Mouse (Mus musculus) CH12.LX (cell line): ENCODE measurements around the gene Ythdf1. TPM values are rescaled to one million over a fixed set of nuclear protein-coding genes. Genes with fewer than 3 reads are reported as not detected.

Experiments
- DNase-seq: peaks from one replicate; pipeline ENCODE4 v3.0.0-alpha.2; 2013; ENCODE audit errors: extremely low read depth
- H3K27ac ChIP-seq: 2 replicates; pipeline ENCODE4 v1.5.1; 2012; ENCODE audit warnings: low read depth, mild to moderate bottlenecking, control low read depth, moderate library complexity; ENCODE audit not compliant: insufficient read depth
- H3K27me3 ChIP-seq: replicated peaks from 2 replicates; pipeline ENCODE3; 2012; ENCODE audit warnings: inconsistent platforms
- H3K36me3 ChIP-seq, 2 experiments: replicated peaks in 1 of 2; 2 replicates each; pipeline versions ENCODE3 to v1.6.1; 2012; ENCODE audit warnings: inconsistent platforms in 1 of 2, low read length in 1 of 2, mild to moderate bottlenecking in 1 of 2, mixed read lengths in 1 of 2, moderate library complexity in 1 of 2; ENCODE audit not compliant: control insufficient read depth in 1 of 2, insufficient read depth in 1 of 2
- H3K4me1 ChIP-seq, 2 experiments: 2 replicates each; pipeline ENCODE4 v1.6.1; 2012; ENCODE audit warnings: inconsistent platforms in 1 of 2, moderate library complexity in 1 of 2; ENCODE audit not compliant: insufficient read depth in 2 of 2, control insufficient read depth in 1 of 2
- H3K4me2 ChIP-seq: 2 replicates; pipeline ENCODE4 v1.6.1; 2012; ENCODE audit warnings: low read depth, mild to moderate bottlenecking, control low read depth; ENCODE audit not compliant: poor library complexity, insufficient read depth, severe bottlenecking
- H3K4me3 ChIP-seq, 3 experiments: fragments of 150-350 bp in 1 of 3; sonication (generic) in 1 of 3; replicated peaks in 1 of 3; 2 replicates each; pipeline versions ENCODE3 to v1.5.1; 2011 to 2012; ENCODE audit warnings: low read depth in 2 of 3, low read length in 2 of 3, mild to moderate bottlenecking in 2 of 3, moderate library complexity in 2 of 3, control low read depth in 1 of 3, improper control_type of control experiment in 1 of 3, inconsistent platforms in 1 of 3, mixed read lengths in 1 of 3; ENCODE audit not compliant: poor library complexity in 1 of 3
- H3K79me2 ChIP-seq: replicated peaks from 2 replicates; pipeline ENCODE4 v1.6.1; 2012; ENCODE audit warnings: mild to moderate bottlenecking, moderate library complexity; ENCODE audit not compliant: control insufficient read depth, poor library complexity, insufficient read depth, severe bottlenecking; ENCODE audit errors: extremely low read depth
- H3K9ac ChIP-seq: 2 replicates; pipeline ENCODE4 v1.6.1; 2012; ENCODE audit warnings: low read depth, mild to moderate bottlenecking, control low read depth, moderate library complexity; ENCODE audit not compliant: insufficient read depth
- H3K9me3 ChIP-seq: replicated peaks from 2 replicates; pipeline ENCODE3; 2012; ENCODE audit warnings: low read length, inconsistent platforms, mixed read lengths
- BHLHE40 ChIP-seq: IDR thresholded peaks from 2 replicates; pipeline ENCODE4 v1.6.1; 2011; ENCODE audit warnings: mild to moderate bottlenecking, low read depth, low read length, improper control_type of control experiment
- CHD2 ChIP-seq: IDR thresholded peaks from 2 replicates; pipeline ENCODE4 v1.6.1; 2011; ENCODE audit warnings: low read length, improper control_type of control experiment
- CTCF ChIP-seq, 2 experiments: IDR thresholded peaks in 1 of 2; conservative IDR thresholded peaks in 1 of 2; 2 replicates each; pipeline ENCODE4 v1.5.1; 2011 to 2012; ENCODE audit warnings: low read depth in 2 of 2, low read length in 2 of 2, improper control_type of control experiment in 1 of 2, inconsistent platforms in 1 of 2, mild to moderate bottlenecking in 1 of 2, moderate library complexity in 1 of 2
- ELF1 ChIP-seq: IDR thresholded peaks from 2 replicates; pipeline ENCODE4 v1.6.1; 2014; ENCODE audit warnings: low read depth, mild to moderate bottlenecking, inconsistent platforms, low read length, improper control_type of control experiment
- GABPA ChIP-seq: IDR thresholded peaks from 2 replicates; pipeline ENCODE4 v1.6.1; 2012; ENCODE audit warnings: low read depth, low read length, improper control_type of control experiment, inconsistent platforms; ENCODE audit not compliant: insufficient replicate concordance
- HCFC1 ChIP-seq: IDR thresholded peaks from 2 replicates; pipeline ENCODE4 v1.6.1; 2012; ENCODE audit warnings: low read depth, mild to moderate bottlenecking, inconsistent platforms, low read length, improper control_type of control experiment
- IRF4 ChIP-seq: IDR thresholded peaks from 2 replicates; pipeline ENCODE4 v1.6.1; 2014; ENCODE audit warnings: low read depth, mild to moderate bottlenecking, inconsistent platforms, low read length, improper control_type of control experiment
- JUND ChIP-seq: conservative IDR thresholded peaks from 2 replicates; pipeline ENCODE4 v1.6.1; 2011; ENCODE audit warnings: low read depth, low read length, improper control_type of control experiment
- MAFK ChIP-seq: IDR thresholded peaks from 2 replicates; pipeline ENCODE4 v1.6.1; 2011; ENCODE audit warnings: low read length, improper control_type of control experiment; ENCODE audit not compliant: insufficient replicate concordance
- MEF2A ChIP-seq: IDR thresholded peaks from 2 replicates; pipeline ENCODE4 v1.6.1; 2014; ENCODE audit warnings: low read depth, mild to moderate bottlenecking, inconsistent platforms, low read length, improper control_type of control experiment, borderline replicate concordance
- MXI1 ChIP-seq: IDR thresholded peaks from 2 replicates; pipeline ENCODE4 v1.6.1; 2011; ENCODE audit warnings: mild to moderate bottlenecking, low read depth, low read length, improper control_type of control experiment
- MYC ChIP-seq: IDR thresholded peaks from 2 replicates; pipeline ENCODE4 v1.6.1; 2011; ENCODE audit warnings: low read depth, mild to moderate bottlenecking, improper control_type of control experiment, low read length
- NELFE ChIP-seq: IDR thresholded peaks from 2 replicates; pipeline ENCODE4 v1.6.1; 2011; ENCODE audit warnings: low read depth, low read length, improper control_type of control experiment
- NRF1 ChIP-seq: IDR thresholded peaks from 2 replicates; pipeline ENCODE4 v1.6.1; 2014; ENCODE audit warnings: low read depth, mild to moderate bottlenecking, inconsistent platforms, low read length, improper control_type of control experiment, moderate library complexity
- PAX5 ChIP-seq: IDR thresholded peaks from 2 replicates; pipeline ENCODE4 v1.6.1; 2012; ENCODE audit warnings: low read length, inconsistent platforms, mixed read lengths
- POLR2AphosphoS2 ChIP-seq: IDR thresholded peaks from 2 replicates; pipeline ENCODE4 v1.6.1; 2011; ENCODE audit warnings: low read depth, low read length, improper control_type of control experiment
- RAD21 ChIP-seq: IDR thresholded peaks from 2 replicates; pipeline ENCODE4 v1.6.1; 2011; ENCODE audit warnings: low read depth, mild to moderate bottlenecking, low read length, improper control_type of control experiment, moderate library complexity
- RCOR1 ChIP-seq: conservative IDR thresholded peaks from 2 replicates; pipeline ENCODE4 v1.6.1; 2012; ENCODE audit warnings: low read depth, mild to moderate bottlenecking, inconsistent platforms, low read length, improper control_type of control experiment
- SIN3A ChIP-seq: IDR thresholded peaks from 2 replicates; pipeline ENCODE4 v1.6.1; 2012; ENCODE audit warnings: low read length, improper control_type of control experiment, inconsistent platforms
- SMC3 ChIP-seq: IDR thresholded peaks from 2 replicates; pipeline ENCODE4 v1.6.1; 2011; ENCODE audit warnings: low read depth, low read length, improper control_type of control experiment
- TBP ChIP-seq: conservative IDR thresholded peaks from 2 replicates; pipeline ENCODE4 v1.6.1; 2011; ENCODE audit warnings: low read depth, low read length, improper control_type of control experiment
- TCF12 ChIP-seq: IDR thresholded peaks from 2 replicates; pipeline ENCODE4 v1.6.1; 2014; ENCODE audit warnings: low read depth, mild to moderate bottlenecking, inconsistent platforms, low read length, improper control_type of control experiment
- UBTF ChIP-seq: IDR thresholded peaks from 2 replicates; pipeline ENCODE4 v1.6.1; 2012; ENCODE audit warnings: low read depth, mild to moderate bottlenecking, inconsistent platforms, low read length, improper control_type of control experiment, moderate library complexity
- USF2 ChIP-seq: conservative IDR thresholded peaks from 2 replicates; pipeline ENCODE4 v1.6.1; 2011; ENCODE audit warnings: low read depth, low read length, improper control_type of control experiment
- ZKSCAN1 ChIP-seq: IDR thresholded peaks from 2 replicates; pipeline ENCODE4 v1.6.1; 2012; ENCODE audit warnings: low read depth, inconsistent platforms, low read length, improper control_type of control experiment, borderline replicate concordance
- ZMIZ1 ChIP-seq: IDR thresholded peaks from 2 replicates; pipeline ENCODE4 v1.6.1; 2012; ENCODE audit warnings: low read depth, mild to moderate bottlenecking, inconsistent platforms, low read length, improper control_type of control experiment
- ZNF384 ChIP-seq: IDR thresholded peaks from 2 replicates; pipeline ENCODE4 v1.6.1; 2012; ENCODE audit warnings: low read depth, low read length, improper control_type of control experiment, inconsistent platforms
- dilution Hi-C: fragments of 300-500 bp; cut with MboI; formaldehyde crosslinking; loops from 2 replicates; pipeline ENCODE4 v1.14.3; 2020; ENCODE audit warnings: low sequenced_read_pairs; ENCODE audit not compliant: extremely low pct_unique_long_range_greater_than_20kb, extremely low pct_ligation_motif_present
- in situ Hi-C: fragments of 300-500 bp; cut with MboI; formaldehyde crosslinking; loops from 3 replicates; pipeline ENCODE4 v1.14.3; 2019; ENCODE audit warnings: low sequenced_read_pairs, low pct_ligation_motif_present, low pct_unique_long_range_greater_than_20kb, mixed read lengths
- polyA plus RNA-seq: library from polyadenylated mRNA; unstranded; fragments of >175 nt; gene quantifications from 2 replicates; pipeline ENCODE4 v1.2.1, GENCODE M21; 2012; ENCODE audit warnings: low read depth; ENCODE audit not compliant: insufficient read length
- total RNA-seq, 2 experiments: library from RNA; depleted of rRNA; stranded (reverse); fragments of 300-350 nt in 1 of 2; fragments of >200 nt in 1 of 2; gene quantifications; 2 replicates each; pipeline ENCODE4 v1.2.3; 2012 to 2014

The Ythdf1 gene
- total and polyA plus RNA-seq, 3 experiments: 27.5 to 67.0 (median 42.5) TPM

GRCm38 (mm10) chr2:180963956-180964355 is 43.2 kb upstream of the Ythdf1 start:
- peaks cover 0 to 3% of the 10 kb centered on the region in 2 experiments for H3K36me3 ChIP-seq
- peaks cover 3 to 20% of the 10 kb centered on the region in 2 experiments; a peak in 3 of 4 replicates for H3K4me1 ChIP-seq
- TF ChIP-seq UBTF: no peak
- no peak for TF ChIP-seq JUND
- no peak for TF ChIP-seq HCFC1
- TF ChIP-seq MEF2A: no peak
- no peak for TF ChIP-seq USF2
- no peak for TF ChIP-seq GABPA
- no peak; the same call in 1 of the 2 replicates for TF ChIP-seq NELFE
- TF ChIP-seq PAX5: no peak
- peak; percentile 79 for TF ChIP-seq SMC3
- no peak for TF ChIP-seq ZNF384
- no peak for TF ChIP-seq MAFK
- no peak for TF ChIP-seq CHD2
- TF ChIP-seq MXI1: no peak
- TF ChIP-seq POLR2AphosphoS2: no peak
- peak; percentile 79 to 86 for TF ChIP-seq CTCF (conservative IDR thresholded peaks at IDR 0.05 in 1 of 2, IDR thresholded peaks at IDR 0.05 in 1 of 2; ENCODE audit: low read depth in 2 of 2, low read length in 2 of 2)
- TF ChIP-seq RCOR1: no peak
- no peak for TF ChIP-seq MYC
- TF ChIP-seq TBP: no peak
- TF ChIP-seq NRF1: no peak
- peak; percentile 53 for TF ChIP-seq RAD21
- H3K4me2 ChIP-seq: no peak overlapping the region
- H3K4me3 ChIP-seq: no peak overlapping the region
- in situ Hi-C loops: no loop called here
- no peak overlapping the region for H3K9ac ChIP-seq
- DNase-seq: peak; percentile 61
- no peaks in the 10 kb centered on the region for H3K9me3 ChIP-seq
- H3K27me3 ChIP-seq: peaks cover 42% of the 10 kb centered on the region
- no peak overlapping the region for H3K27ac ChIP-seq
- dilution Hi-C loops: no loop called here
- peaks cover 18% of the 10 kb centered on the region for H3K79me2 ChIP-seq

GRCm38 (mm10) chr2:180962616-180963308 is 42.0 kb upstream of the Ythdf1 start:
- H3K9me3 ChIP-seq: no peaks in the 10 kb centered on the region
- no peak overlapping the region for H3K4me3 ChIP-seq
- in situ Hi-C loops (no loop called here), dilution Hi-C loops (no loop called here)
- H3K27ac ChIP-seq: no peak overlapping the region
- no peak overlapping the region for H3K9ac ChIP-seq
- H3K4me1 ChIP-seq: peaks cover 0 to 9% of the 10 kb centered on the region in 2 experiments; a peak in 2 of 4 replicates
- H3K36me3 ChIP-seq: no peaks in the 10 kb centered on the region
- no peak overlapping the region for H3K4me2 ChIP-seq
- H3K27me3 ChIP-seq: peaks cover 49% of the 10 kb centered on the region
- TF ChIP-seq SIN3A (no peak), MAFK (no peak), IRF4 (no peak), TCF12 (no peak), CHD2 (no peak), ZMIZ1 (no peak), NELFE (no peak), ELF1 (no peak), NRF1 (no peak), BHLHE40 (no peak), POLR2AphosphoS2 (no peak), RCOR1 (no peak), ZKSCAN1 (no peak), USF2 (no peak), UBTF (no peak)
- TF ChIP-seq, all 38 proteins: peak for 0
- DNase-seq: no peak
- H3K79me2 ChIP-seq: peaks cover 6% of the 10 kb centered on the region
